Mouse (Mus musculus): ENCODE data around the gene Ift20. TPM values are rescaled to one million over a fixed set of nuclear protein-coding genes. Genes with fewer than 3 reads are reported as not detected.
"Not testable (repeated sequence)": the region's sequence is repeated elsewhere in the genome, so short reads cannot be mapped to it uniquely, and the experiment has no call there.

Ift20 gene
- total RNA-seq, 2 experiments from 2014 or later: 78.1 to 87.4 TPM

DNA sequence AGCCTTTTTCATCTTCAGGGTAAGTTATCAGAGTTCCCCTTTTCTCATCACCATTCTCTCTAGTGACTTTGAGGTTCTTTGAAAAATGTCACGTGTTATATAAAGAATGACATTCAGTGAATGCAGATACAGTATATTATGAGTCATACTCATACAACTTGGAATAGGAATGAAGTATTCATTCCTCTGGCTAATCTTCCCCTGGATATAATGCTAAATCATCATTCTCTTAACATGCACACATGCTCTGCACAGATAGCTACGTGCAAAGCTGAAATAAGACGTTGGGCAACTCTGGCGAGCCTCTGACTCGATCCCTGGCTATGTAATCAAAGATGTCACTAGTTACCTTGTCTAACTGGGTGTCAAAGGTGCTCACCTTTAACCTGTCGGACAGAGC is 35.7 kb downstream of the Ift20 start:
- Histone ChIP-seq H3K4me3 (no peak overlapping the region), H3K27ac (peak overlapping the region; percentile 56)
- DNase-seq (ENCODE audit: extremely low spot score in 1 of 2, low spot score in 2 of 2): no peak
- no peak for TF ChIP-seq CTCF (IDR thresholded peaks at IDR 0.05)
- intact Hi-C loops (cut with DNase I): no loop called here

DNA sequence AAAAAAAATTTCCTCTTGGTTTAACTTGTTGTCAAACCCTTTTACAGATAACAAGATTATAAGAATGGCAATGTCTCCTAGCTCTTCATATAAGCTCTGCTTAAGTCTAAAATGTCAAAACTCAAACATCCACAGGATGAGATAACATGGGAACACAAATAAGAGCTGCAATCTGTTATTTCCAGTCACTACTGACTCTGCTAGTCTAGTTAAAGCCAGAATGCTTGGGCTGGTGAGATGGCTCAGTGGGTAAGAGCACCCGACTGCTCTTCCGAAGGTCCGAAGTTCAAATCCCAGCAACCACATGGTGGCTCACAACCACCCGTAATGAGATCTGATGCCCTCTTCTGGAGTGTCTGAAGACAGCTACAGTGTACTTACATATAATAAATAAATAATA is 37.9 kb downstream of the Ift20 start:
- DNase-seq (ENCODE audit: extremely low spot score in 1 of 2, low spot score in 2 of 2); intact Hi-C loops (cut with DNase I); H3K27ac ChIP-seq; H3K4me3 ChIP-seq: not testable (repeated sequence)

DNA sequence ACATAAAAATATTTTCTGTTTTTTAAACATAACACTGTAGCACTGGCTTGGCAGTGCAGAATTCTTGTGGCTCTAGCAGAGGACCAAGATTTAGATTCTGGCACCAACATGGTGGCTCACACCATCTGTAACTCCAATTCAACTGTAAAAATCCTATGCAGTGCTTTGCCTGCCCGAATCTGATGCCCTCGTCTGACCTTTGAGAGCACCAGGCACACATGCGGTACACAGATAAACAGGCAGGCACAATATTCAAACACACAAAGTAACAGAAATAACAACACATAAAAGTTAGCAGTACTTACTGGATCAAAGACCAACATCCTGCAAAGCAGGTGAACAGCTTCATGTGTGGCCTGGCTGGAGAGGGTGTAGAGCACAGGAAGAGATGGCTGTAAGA is 38.4 kb downstream of the Ift20 start:
- no peak for TF ChIP-seq CTCF (IDR thresholded peaks at IDR 0.05)
- DNase-seq (ENCODE audit: extremely low spot score in 1 of 2, low spot score in 2 of 2): no peak
- no peak overlapping the region for H3K27ac ChIP-seq
- intact Hi-C loops (cut with DNase I): no loop called here
- H3K4me3 ChIP-seq: no peak overlapping the region

DNA sequence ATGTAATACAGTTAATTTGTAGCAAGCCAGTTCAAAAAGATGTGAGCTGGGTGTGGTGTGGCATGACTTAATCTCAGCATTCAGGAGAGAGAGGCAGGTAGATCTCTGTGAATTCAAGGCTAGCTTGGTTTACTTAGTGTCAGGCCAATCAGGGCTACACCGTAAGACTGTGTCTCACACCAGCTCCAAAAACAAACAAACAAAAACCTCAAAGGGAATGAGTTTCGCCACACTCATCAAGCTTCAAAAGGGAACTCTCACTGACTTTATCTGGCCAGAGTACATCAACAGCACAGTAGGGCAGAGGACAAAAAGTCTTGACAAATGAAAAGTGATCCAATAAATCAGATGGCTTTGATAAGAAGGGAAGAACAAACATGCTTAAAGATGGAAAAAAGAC is 38.8 kb downstream of the Ift20 start:
- DNase-seq (ENCODE audit: extremely low spot score in 1 of 2, low spot score in 2 of 2): no peak
- H3K4me3 ChIP-seq: no peak overlapping the region
- intact Hi-C loops (cut with DNase I): no loop called here
- no peak for TF ChIP-seq CTCF (IDR thresholded peaks at IDR 0.05)
- H3K27ac ChIP-seq: no peak overlapping the region

DNA sequence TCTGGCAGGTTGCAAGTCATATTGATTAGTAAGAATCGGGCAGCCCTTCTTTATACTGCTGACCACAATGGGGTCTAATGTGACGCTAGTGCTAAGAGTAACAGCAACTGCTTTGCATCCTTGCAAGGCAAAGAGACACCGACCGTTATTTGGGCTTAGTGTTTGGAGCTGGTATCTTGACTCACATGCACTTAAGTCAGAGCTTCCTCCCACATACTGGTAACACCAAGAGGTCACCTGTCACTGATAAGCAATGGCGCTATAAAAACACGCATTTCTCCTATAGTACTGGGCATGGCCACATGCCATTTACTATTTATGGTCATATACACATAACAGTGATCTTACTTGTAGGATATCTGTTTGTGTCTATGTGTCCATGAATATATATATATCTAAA is 46.7 kb downstream of the Ift20 start:
- no peak for DNase-seq (ENCODE audit: extremely low spot score in 1 of 2, low spot score in 2 of 2)
- Histone ChIP-seq H3K4me3 (no peak overlapping the region), H3K27ac (no peak overlapping the region)
- TF ChIP-seq CTCF (IDR thresholded peaks at IDR 0.05): no peak
- intact Hi-C loops (cut with DNase I): no loop called here

DNA sequence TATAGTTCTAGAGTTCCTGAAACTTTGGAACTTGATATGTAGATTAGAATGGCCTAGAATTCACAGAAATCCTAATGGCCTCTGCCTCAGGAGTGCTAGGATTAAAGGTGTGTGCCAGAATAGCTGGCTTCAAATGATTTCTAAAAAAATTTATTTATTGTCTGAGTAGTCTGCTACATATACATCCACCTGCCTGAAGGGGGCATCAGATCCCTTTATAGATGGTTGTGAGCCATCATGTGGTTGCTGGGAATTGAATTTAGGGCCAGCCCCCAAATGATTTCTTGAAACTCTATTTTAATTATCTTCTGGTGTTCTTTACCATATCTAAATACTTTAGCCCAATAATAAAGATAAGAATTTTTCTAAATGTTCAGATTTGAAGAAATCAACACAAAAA is 49.9 kb downstream of the Ift20 start:
- intact Hi-C loops (cut with DNase I): no loop called here
- H3K27ac ChIP-seq: no peak overlapping the region
- no peak overlapping the region for H3K4me3 ChIP-seq
- DNase-seq (ENCODE audit: extremely low spot score in 1 of 2, low spot score in 2 of 2): no peak
- TF ChIP-seq CTCF (IDR thresholded peaks at IDR 0.05): peak; percentile 25

DNA sequence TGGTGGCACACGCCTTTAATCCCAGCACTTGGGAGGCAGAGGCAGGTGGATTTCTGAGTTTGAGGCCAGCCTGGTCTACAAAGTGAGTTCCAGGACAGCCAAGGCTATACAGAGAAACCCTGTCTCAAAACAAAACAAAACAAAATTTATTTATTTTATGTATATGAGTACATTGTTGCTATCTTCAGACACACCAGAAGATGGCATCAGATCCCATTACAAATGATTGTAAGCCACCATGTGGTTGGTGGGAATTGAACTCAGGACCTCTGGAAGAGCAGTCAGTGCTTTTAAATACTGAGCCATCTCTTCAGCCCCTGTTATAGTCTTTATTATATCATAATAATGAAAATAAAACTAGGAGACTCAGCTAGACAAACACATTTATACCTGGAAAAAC is 51.5 kb downstream of the Ift20 start:
- peak; percentile 31 for TF ChIP-seq CTCF (IDR thresholded peaks at IDR 0.05)
- intact Hi-C loops (cut with DNase I); DNase-seq (ENCODE audit: extremely low spot score in 1 of 2, low spot score in 2 of 2): not testable (repeated sequence)

More for the DNA sequence above, 51.5 kb downstream of the Ift20 start:
- H3K27ac ChIP-seq, H3K4me3 ChIP-seq: not testable (repeated sequence)

Other genes with a start within 250 kb of the Ift20 start
- 10 to 100 TPM; 21.1 to 29.5 TPM for gene BC030499, start 245.5 kb upstream of the Ift20 start, total RNA-seq (2021)
- 10 to 100 TPM; 12.1 to 16.1 TPM for gene Spag5, start 234.8 kb upstream of the Ift20 start, total RNA-seq (2021)
- 100 to 1,000 TPM; 804 to 830 TPM for gene Aldoc, start 213.4 kb upstream of the Ift20 start, total RNA-seq (2021)
- gene Pigs, start 207.9 kb upstream of the Ift20 start, total RNA-seq (2021): 10 to 100 TPM; 60.7 to 62.8 TPM
- 10 to 100 TPM; 29.1 to 32.2 TPM for gene Unc119, start 192.9 kb upstream of the Ift20 start, total RNA-seq (2021)
- gene Foxn1, start 149.8 kb upstream of the Ift20 start, total RNA-seq (2021): not detected
- not detected for gene Slc13a2, start 114.1 kb upstream of the Ift20 start, total RNA-seq (2021)
- 10 to 100 TPM; 11.1 to 11.5 TPM for gene Slc46a1, start 70.7 kb upstream of the Ift20 start, total RNA-seq (2021)
- 10 to 100 TPM; 34.3 to 34.8 TPM for gene Sarm1, start 38.6 kb upstream of the Ift20 start, total RNA-seq (2021)
- gene Vtn, start 37.3 kb upstream of the Ift20 start, total RNA-seq (2021): 10 to 100 TPM; 69.3 to 76.0 TPM
- 1 to 10 TPM in 1 of 2 experiments, under 1 TPM in 1; 0.79 to 1.0 TPM for gene Sebox, start 32.9 kb upstream of the Ift20 start, total RNA-seq (2021)
- gene Tmem199, start 24.2 kb upstream of the Ift20 start, total RNA-seq (2021): 10 to 100 TPM; 40.6 to 44.3 TPM
- gene Poldip2, start 24.2 kb upstream of the Ift20 start, total RNA-seq (2021): 100 to 1,000 TPM; 115 to 118 TPM
- 10 to 100 TPM; 36.8 to 37.6 TPM for gene Tnfaip1, start within 50 bp of the Ift20 start, total RNA-seq (2021)
- gene Tmem97, start 14.4 kb downstream of the Ift20 start, total RNA-seq (2021): 10 to 100 TPM; 17.2 to 19.3 TPM
- gene Nlk, start 161.0 kb downstream of the Ift20 start, total RNA-seq (2021): 100 to 1,000 TPM; 115 to 118 TPM
- gene Ccnq, start 215.4 kb downstream of the Ift20 start, total RNA-seq (2021): 10 to 100 TPM; 16.1 to 20.1 TPM

Measured in left cerebral cortex, adult 2 months (tissue).